Mouse (Mus musculus): ENCODE results near the gene Ntpcr. TPM values are rescaled to one million over a fixed set of nuclear protein-coding genes. Genes with fewer than 3 reads are reported as not detected.
A peak's percentile ranks its signal among the peaks of the same experiment; 100 is the strongest.

Gene Ntpcr
- polyA plus RNA-seq, 1 experiment = 27.9 TPM

DNA sequence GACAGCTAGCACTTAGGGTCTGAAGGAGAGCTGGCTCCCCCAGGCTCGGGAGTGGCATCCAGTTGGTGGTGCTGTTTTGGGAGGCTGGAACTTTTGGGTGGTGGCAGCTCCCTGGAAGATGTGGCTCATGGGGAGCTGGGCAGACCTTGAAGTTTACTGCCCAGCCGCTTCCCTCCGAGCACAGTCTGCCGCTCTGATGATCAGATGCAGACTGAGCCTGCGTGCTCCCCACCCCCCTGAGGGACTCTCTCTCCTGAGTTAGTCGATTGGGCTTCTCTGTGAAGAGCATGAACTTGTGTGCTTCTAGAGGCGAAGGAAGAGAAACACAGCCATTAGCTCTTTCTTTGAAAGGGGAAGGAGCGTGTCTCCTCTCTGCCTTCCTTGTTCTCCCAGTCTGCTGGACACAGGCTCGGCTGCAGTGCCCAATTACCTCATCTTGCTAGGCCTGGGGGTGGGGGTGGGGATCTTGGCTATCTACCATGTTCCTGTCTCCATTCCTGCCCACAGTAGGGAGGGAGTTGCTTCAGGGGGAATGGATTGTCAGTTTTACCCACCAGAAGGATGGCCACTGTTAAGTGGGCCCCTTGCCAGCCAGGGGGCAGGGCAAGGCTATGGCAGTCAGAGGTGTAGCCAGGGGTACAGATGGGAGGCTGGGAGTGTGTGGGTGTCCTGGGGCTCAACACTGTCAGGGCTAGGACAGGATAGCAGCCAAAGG is 26.8 kb downstream of the Ntpcr start:
- DNase-seq (ENCODE audit: low read depth) = peak; percentile 86

DNA sequence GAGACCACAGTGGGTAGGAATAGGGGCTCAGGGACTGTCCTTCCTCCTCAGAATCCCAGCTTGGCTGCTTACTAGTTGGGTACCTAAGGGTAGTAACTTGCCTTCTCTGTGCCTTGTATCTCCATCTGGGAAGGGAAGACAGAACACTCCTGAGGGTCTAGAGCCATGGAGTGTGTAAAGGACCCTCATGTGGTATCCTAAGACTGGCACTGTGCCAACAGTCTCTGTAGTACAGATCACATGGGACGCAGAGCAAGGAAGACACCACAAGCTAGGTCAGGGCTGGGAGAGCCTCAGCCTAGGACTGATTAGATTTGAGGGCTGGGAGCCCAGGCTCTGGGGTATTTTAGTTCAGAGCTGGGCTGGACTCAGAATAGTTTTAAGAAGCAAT is 27.3 kb downstream of the Ntpcr start:
- TF ChIP-seq CTCF (IDR thresholded peaks at IDR 0.05; ENCODE audit: borderline replicate concordance, extremely low read depth, insufficient read depth, insufficient read length) (no peak), POLR2A (IDR thresholded peaks at IDR 0.05; ENCODE audit: borderline replicate concordance, extremely low read depth, insufficient read depth, insufficient read length, poor library complexity, severe bottlenecking) (no peak)

More for the DNA sequence above, 26.8 kb downstream of the Ntpcr start:
- TF ChIP-seq POLR2A (IDR thresholded peaks at IDR 0.05; ENCODE audit: borderline replicate concordance, extremely low read depth, insufficient read depth, insufficient read length, poor library complexity, severe bottlenecking) = no peak
- TF ChIP-seq CTCF (IDR thresholded peaks at IDR 0.05; ENCODE audit: borderline replicate concordance, extremely low read depth, insufficient read depth, insufficient read length) = no peak

DNA sequence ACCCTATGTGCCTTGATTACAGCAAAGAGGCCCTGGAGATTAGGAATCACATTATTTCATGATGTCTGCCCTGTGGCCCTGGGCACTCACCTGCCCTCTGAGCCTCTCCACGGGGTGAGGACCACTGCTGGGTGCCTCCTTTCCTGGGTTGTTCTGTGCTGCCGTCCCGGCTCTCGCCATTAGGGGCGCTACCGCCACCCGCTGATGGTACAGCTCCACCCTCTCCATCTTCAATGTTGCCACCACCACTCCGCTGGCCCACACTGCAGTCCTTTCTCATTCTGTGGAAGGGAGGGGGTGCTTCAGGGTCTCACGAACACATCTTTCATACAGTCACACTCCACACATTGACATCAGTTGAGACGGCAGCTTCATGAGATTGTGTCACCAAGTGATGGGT is 29.3 kb downstream of the Ntpcr start:
- peak; percentile 51 for TF ChIP-seq CTCF (IDR thresholded peaks at IDR 0.05; ENCODE audit: borderline replicate concordance, extremely low read depth, insufficient read depth, insufficient read length)
- no peak for TF ChIP-seq POLR2A (IDR thresholded peaks at IDR 0.05; ENCODE audit: borderline replicate concordance, extremely low read depth, insufficient read depth, insufficient read length, poor library complexity, severe bottlenecking)
- DNase-seq (ENCODE audit: low read depth) = no peak

More for the DNA sequence above, 27.3 kb downstream of the Ntpcr start:
- no peak for DNase-seq (ENCODE audit: low read depth)

DNA sequence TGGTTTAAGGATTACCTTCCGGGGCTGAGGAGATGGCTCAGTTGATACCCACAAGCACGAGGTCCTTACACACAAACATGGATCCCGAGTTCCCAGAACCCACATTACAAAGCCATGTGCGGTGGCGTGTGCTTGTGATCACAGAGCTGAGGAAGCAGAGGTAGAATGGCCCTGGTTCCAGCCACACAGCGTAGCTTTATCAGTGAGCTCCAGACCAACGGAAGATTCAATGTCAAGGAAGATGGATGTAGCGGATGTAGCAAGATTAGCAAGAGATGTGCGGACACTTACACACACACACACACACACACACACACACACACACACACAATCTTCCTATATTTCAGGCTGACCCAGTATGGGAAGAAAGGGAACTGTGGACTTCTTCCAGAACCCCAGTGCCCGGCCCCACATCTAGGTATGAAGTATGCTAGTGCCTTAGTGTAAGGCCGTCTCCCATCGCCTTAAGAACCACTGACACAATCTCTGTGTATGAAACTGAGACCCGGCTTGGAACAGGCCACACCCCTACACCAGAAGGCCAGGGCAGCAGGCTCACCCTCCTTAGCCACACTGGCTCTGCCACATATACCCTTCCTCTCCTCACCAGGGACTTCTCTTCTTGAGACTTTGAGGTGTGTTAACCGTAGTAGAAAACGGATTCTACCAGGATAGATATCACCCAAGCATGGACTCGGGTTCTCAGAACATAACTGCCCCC is 33.5 kb downstream of the Ntpcr start:
- TF ChIP-seq POLR2A (IDR thresholded peaks at IDR 0.05; ENCODE audit: borderline replicate concordance, extremely low read depth, insufficient read depth, insufficient read length, poor library complexity, severe bottlenecking) (no peak), CTCF (IDR thresholded peaks at IDR 0.05; ENCODE audit: borderline replicate concordance, extremely low read depth, insufficient read depth, insufficient read length) (no peak)
- DNase-seq (ENCODE audit: low read depth) = no peak

DNA sequence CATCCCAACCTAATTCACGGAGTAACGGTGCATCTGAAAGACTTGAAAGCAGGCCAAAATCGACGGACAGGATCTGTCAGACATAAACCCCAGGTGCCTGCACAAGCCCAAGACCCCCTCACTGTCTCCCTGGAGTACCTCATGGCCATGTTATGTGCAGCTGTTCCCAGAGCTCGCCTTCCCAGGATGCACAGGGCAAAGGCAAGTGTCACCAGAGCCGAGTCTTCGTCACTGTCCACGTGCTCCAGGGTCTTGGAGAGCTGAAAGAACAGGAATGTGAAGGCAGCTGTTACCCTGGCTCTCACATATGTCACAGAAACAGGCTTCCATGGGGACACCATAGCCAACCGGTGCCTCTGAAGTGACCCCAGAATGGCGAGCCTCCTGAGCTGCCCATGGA is 38.3 kb downstream of the Ntpcr start:
- TF ChIP-seq POLR2A (IDR thresholded peaks at IDR 0.05; ENCODE audit: borderline replicate concordance, extremely low read depth, insufficient read depth, insufficient read length, poor library complexity, severe bottlenecking) (no peak), CTCF (IDR thresholded peaks at IDR 0.05; ENCODE audit: borderline replicate concordance, extremely low read depth, insufficient read depth, insufficient read length) (no peak)
- DNase-seq (ENCODE audit: low read depth) = no peak

GRCm38 (mm10) chr8:125772300-125772699 is 42.5 kb downstream of the Ntpcr start:
- TF ChIP-seq CTCF (IDR thresholded peaks at IDR 0.05; ENCODE audit: borderline replicate concordance, extremely low read depth, insufficient read depth, insufficient read length) = no peak
- TF ChIP-seq POLR2A (IDR thresholded peaks at IDR 0.05; ENCODE audit: borderline replicate concordance, extremely low read depth, insufficient read depth, insufficient read length, poor library complexity, severe bottlenecking) = no peak
- no peak for DNase-seq (ENCODE audit: low read depth)

- DNase-seq (ENCODE audit: low read depth) = no peak
- TF ChIP-seq POLR2A (IDR thresholded peaks at IDR 0.05; ENCODE audit: borderline replicate concordance, extremely low read depth, insufficient read depth, insufficient read length, poor library complexity, severe bottlenecking) (no peak), CTCF (IDR thresholded peaks at IDR 0.05; ENCODE audit: borderline replicate concordance, extremely low read depth, insufficient read depth, insufficient read length) (no peak)
Observed at GRCm38 (mm10) chr8:125773281-125773803, 43.6 kb downstream of the Ntpcr start.

DNA sequence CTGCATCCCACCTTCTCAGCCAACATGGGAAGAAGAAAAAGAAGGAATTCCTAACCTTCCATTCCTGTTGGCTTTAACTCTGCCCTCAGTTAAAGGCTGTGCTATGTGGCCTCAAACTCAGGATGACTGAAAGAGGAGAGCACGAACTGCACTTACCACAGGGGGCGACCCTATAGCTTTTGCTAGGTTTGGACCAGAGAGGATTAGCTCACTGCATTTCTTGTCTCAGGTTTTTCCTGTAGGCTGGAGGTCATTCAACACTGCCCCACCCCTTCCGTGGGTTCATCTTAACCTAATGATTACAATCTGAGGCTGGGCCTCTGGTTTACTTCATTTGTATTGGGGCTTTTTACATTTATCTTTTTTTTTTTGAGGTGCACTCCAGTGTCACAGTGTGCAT is 45.3 kb downstream of the Ntpcr start:
- no peak for DNase-seq (ENCODE audit: low read depth)
- TF ChIP-seq CTCF (IDR thresholded peaks at IDR 0.05; ENCODE audit: borderline replicate concordance, extremely low read depth, insufficient read depth, insufficient read length) = no peak
- TF ChIP-seq POLR2A (IDR thresholded peaks at IDR 0.05; ENCODE audit: borderline replicate concordance, extremely low read depth, insufficient read depth, insufficient read length, poor library complexity, severe bottlenecking) = no peak

DNA sequence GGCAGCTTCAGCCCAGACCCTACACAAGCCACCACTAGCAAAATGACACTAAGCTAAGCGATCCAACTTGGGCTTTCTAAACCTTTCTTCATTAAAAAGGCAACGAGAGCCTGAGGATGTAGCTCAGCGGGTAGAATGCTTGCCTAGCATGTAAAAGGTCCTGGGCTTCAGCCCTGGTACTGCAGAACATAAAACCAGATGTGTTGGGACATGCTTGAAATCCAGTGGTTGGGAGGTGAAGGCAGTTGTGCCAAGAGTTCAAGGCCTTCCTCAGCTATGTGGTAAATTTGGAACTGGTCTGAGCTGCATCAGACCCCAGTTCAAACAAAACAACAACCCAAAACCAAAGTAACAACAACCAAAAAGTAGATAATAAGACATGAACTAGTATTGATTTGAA is 46.6 kb downstream of the Ntpcr start:
- TF ChIP-seq CTCF (IDR thresholded peaks at IDR 0.05; ENCODE audit: borderline replicate concordance, extremely low read depth, insufficient read depth, insufficient read length) = no peak
- no peak for TF ChIP-seq POLR2A (IDR thresholded peaks at IDR 0.05; ENCODE audit: borderline replicate concordance, extremely low read depth, insufficient read depth, insufficient read length, poor library complexity, severe bottlenecking)
- DNase-seq (ENCODE audit: low read depth) = no peak

- no peak for DNase-seq (ENCODE audit: low read depth)
- no peak for TF ChIP-seq POLR2A (IDR thresholded peaks at IDR 0.05; ENCODE audit: borderline replicate concordance, extremely low read depth, insufficient read depth, insufficient read length, poor library complexity, severe bottlenecking)
- TF ChIP-seq CTCF (IDR thresholded peaks at IDR 0.05; ENCODE audit: borderline replicate concordance, extremely low read depth, insufficient read depth, insufficient read length) = no peak
Observed at GRCm38 (mm10) chr8:125776800-125777199, 47.0 kb downstream of the Ntpcr start.

DNA sequence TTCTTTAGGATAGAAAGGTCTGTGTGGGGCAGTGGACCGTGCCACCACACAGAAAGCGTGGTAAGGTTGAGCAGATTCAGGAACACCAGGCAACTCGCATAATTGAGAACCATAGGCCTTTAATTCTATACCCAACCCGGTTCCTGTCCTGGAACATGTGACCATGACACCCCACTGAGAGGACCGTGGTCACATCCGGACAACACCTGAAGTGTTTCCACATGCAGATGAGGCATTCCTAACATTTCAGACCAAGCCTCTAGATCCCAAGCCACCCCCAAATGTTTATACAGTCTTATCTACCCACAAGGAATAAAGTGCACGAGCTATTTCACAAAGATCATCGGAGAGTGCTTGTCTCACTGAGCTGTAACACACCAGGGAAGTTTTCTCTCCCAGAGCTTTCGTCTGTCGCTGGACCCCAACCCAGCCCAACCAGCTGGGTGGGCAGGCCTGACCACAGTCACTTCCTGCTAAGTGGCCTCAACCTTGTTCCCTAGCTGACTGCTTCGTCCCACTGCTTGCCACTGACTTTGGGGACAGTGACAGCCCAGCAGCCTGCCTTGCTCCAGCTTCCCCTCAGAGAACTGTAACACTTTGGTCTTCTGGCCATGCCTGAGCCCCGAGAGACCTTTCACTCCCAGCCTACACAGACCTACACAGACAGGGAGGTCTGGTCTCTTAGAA is 47.9 kb downstream of the Ntpcr start:
- TF ChIP-seq POLR2A (IDR thresholded peaks at IDR 0.05; ENCODE audit: borderline replicate concordance, extremely low read depth, insufficient read depth, insufficient read length, poor library complexity, severe bottlenecking) (no peak), CTCF (IDR thresholded peaks at IDR 0.05; ENCODE audit: borderline replicate concordance, extremely low read depth, insufficient read depth, insufficient read length) (no peak)
- DNase-seq (ENCODE audit: low read depth) = no peak

All from brain, embryonic 14.5 days (tissue).